Mouse (Mus musculus): ENCODE measurements around the gene Pigp. TPM values are rescaled to one million over a fixed set of nuclear protein-coding genes. Genes with fewer than 3 reads are reported as not detected.

The Pigp gene
- total and polyA plus RNA-seq, 3 experiments, result 63.8 to 163 (median 103) TPM

DNA sequence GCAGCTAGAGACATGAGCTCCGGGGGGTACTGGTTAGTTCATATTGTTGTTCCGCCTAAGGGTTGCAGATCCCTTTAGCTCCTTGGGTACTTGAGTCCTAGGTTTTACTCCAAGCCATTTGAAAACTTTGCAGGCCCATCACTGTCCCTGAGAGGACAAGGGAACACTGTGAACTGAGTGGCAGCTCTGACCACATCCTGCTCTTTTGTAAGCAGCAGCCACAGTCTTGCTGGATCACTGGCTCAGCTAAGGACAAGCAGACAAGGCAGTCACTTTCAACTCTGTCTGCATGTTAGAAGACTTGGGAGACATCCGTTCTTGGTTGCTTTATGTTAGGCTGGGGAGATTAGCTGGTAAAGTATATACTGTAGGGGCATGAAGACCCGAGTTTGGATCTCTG, 7.8 kb downstream of the Pigp start:
- Histone ChIP-seq H3K27me3 (replicated peaks) (no peaks in the 10 kb centered on the region), H3K9ac (ENCODE audit: insufficient read depth, low read depth) (no peak overlapping the region), H3K4me1 (ENCODE audit: control insufficient read depth in 1 of 2, insufficient read depth in 2 of 2) (peaks cover 9 to 37% of the 10 kb centered on the region in 2 experiments), H3K27ac (ENCODE audit: insufficient read depth, low read depth) (no peak overlapping the region), H3K36me3 (replicated peaks in 1 of 2; ENCODE audit: control insufficient read depth in 1 of 2, insufficient read depth in 1 of 2, low read length in 1 of 2) (peaks cover 6 to 31% of the 10 kb centered on the region in 2 experiments), H3K4me2 (ENCODE audit: insufficient read depth, low read depth, poor library complexity, severe bottlenecking) (no peak overlapping the region), H3K9me3 (replicated peaks; ENCODE audit: low read length) (no peaks in the 10 kb centered on the region), H3K79me2 (replicated peaks; ENCODE audit: control insufficient read depth, extremely low read depth, insufficient read depth, poor library complexity, severe bottlenecking) (no peaks in the 10 kb centered on the region), H3K4me3 (replicated peaks in 1 of 3; ENCODE audit: low read depth in 2 of 3, low read length in 2 of 3, poor library complexity in 1 of 3) (no peak overlapping the region)
- DNase-seq (ENCODE audit: extremely low read depth), result no peak
- dilution Hi-C loops (cut with MboI; ENCODE audit: extremely low pct_ligation_motif_present, extremely low pct_unique_long_range_greater_than_20kb, low sequenced_read_pairs) (no loop called here), in situ Hi-C loops (cut with MboI; ENCODE audit: low pct_ligation_motif_present, low pct_unique_long_range_greater_than_20kb, low sequenced_read_pairs) (no loop called here)
- TF ChIP-seq MAZ (IDR thresholded peaks at IDR 0.05; ENCODE audit: low read depth, low read length) (no peak), EP300 (IDR thresholded peaks at IDR 0.05; ENCODE audit: low read length) (no peak), USF1 (IDR thresholded peaks at IDR 0.05; ENCODE audit: low read depth, low read length) (no peak), HCFC1 (IDR thresholded peaks at IDR 0.05; ENCODE audit: low read depth, low read length) (no peak), MXI1 (IDR thresholded peaks at IDR 0.05; ENCODE audit: low read depth, low read length) (no peak), IRF4 (IDR thresholded peaks at IDR 0.05; ENCODE audit: low read depth, low read length) (no peak)

DNA sequence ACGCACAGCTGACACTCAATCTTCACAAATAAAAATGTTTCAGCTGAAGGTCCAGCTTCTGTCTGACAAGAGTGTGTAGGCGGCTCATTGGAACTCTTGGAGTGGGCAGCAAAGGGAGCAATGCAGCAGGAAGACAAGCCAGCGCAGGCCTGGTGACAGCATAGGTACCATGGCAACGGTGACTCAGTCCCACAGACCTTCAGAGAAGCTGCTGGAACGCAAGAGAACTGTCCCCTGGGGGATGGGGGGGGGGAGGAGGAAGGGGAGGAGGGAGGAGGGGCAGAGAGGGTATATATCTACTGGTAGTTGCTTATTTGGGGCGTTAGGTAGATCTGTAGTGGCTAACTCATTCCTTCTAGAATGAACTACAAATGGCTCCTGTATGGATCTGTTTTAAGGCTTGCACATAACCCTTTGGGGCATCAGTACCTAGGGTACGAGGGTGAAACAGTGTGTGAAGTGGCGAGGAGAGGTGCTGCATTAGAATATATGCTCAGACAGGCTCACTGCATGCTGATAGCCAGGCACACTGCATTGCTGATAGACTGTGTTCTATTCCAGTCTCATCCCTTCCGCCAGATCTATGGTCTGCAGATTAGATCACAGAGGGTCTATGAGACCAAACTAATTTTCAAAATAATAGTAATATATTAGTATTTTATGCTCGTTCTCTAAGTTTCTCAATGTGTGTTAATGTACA, 9.3 kb downstream of the Pigp start:
- in situ Hi-C loops (cut with MboI; ENCODE audit: low pct_ligation_motif_present, low pct_unique_long_range_greater_than_20kb, low sequenced_read_pairs), result no loop called here
- Histone ChIP-seq H3K4me3 (replicated peaks in 1 of 3; ENCODE audit: low read depth in 2 of 3, low read length in 2 of 3, poor library complexity in 1 of 3) (no peak overlapping the region), H3K36me3 (replicated peaks in 1 of 2; ENCODE audit: control insufficient read depth in 1 of 2, insufficient read depth in 1 of 2, low read length in 1 of 2) (peaks cover 6 to 26% of the 10 kb centered on the region in 2 experiments), H3K79me2 (replicated peaks; ENCODE audit: control insufficient read depth, extremely low read depth, insufficient read depth, poor library complexity, severe bottlenecking) (no peaks in the 10 kb centered on the region), H3K4me1 (ENCODE audit: control insufficient read depth in 1 of 2, insufficient read depth in 2 of 2) (peaks cover 12 to 33% of the 10 kb centered on the region in 2 experiments), H3K27ac (ENCODE audit: insufficient read depth, low read depth) (no peak overlapping the region), H3K4me2 (ENCODE audit: insufficient read depth, low read depth, poor library complexity, severe bottlenecking) (0 out of 2 replicates have a peak overlapping the region, but pooled peaks have one; percentile 14), H3K27me3 (replicated peaks) (no peaks in the 10 kb centered on the region), H3K9ac (ENCODE audit: insufficient read depth, low read depth) (no peak overlapping the region), H3K9me3 (replicated peaks; ENCODE audit: low read length) (no peaks in the 10 kb centered on the region)
- dilution Hi-C loops (cut with MboI; ENCODE audit: extremely low pct_ligation_motif_present, extremely low pct_unique_long_range_greater_than_20kb, low sequenced_read_pairs), result no loop called here
- DNase-seq (ENCODE audit: extremely low read depth), result peak; percentile 86
- TF ChIP-seq ZKSCAN1 (IDR thresholded peaks at IDR 0.05; ENCODE audit: borderline replicate concordance, low read depth, low read length) (no peak), POLR2A (IDR thresholded peaks at IDR 0.05; ENCODE audit: low read depth, low read length) (no peak), GABPA (IDR thresholded peaks at IDR 0.05; ENCODE audit: insufficient replicate concordance, low read depth, low read length) (no peak), RCOR1 (conservative IDR thresholded peaks at IDR 0.05; ENCODE audit: low read depth, low read length) (no peak), KAT2A (IDR thresholded peaks at IDR 0.05; ENCODE audit: insufficient replicate concordance, low read length) (no peak), HCFC1 (IDR thresholded peaks at IDR 0.05; ENCODE audit: low read depth, low read length) (no peak), ETS1 (conservative IDR thresholded peaks at IDR 0.05; ENCODE audit: low read depth, low read length) (no peak; the same call in 1 of the 2 replicates), MXI1 (IDR thresholded peaks at IDR 0.05; ENCODE audit: low read depth, low read length) (peak; percentile 50; the same call in 1 of the 2 replicates), EP300 (IDR thresholded peaks at IDR 0.05; ENCODE audit: low read length) (no peak), NELFE (IDR thresholded peaks at IDR 0.05; ENCODE audit: low read depth, low read length) (no peak), E2F4 (IDR thresholded peaks at IDR 0.05; ENCODE audit: insufficient replicate concordance, low read depth, low read length) (no peak), USF1 (IDR thresholded peaks at IDR 0.05; ENCODE audit: low read depth, low read length) (no peak), CHD2 (IDR thresholded peaks at IDR 0.05; ENCODE audit: low read length) (peak; percentile 18; the same call in 1 of the 2 replicates), ELF1 (IDR thresholded peaks at IDR 0.05; ENCODE audit: low read depth, low read length) (no peak; the same call in 1 of the 2 replicates), NRF1 (IDR thresholded peaks at IDR 0.05; ENCODE audit: low read depth, low read length) (peak; percentile 44; the same call in 1 of the 2 replicates), CTCF (conservative IDR thresholded peaks at IDR 0.05 in 1 of 2, IDR thresholded peaks at IDR 0.05 in 1 of 2; ENCODE audit: low read depth in 2 of 2, low read length in 2 of 2) (no peak), MEF2A (IDR thresholded peaks at IDR 0.05; ENCODE audit: borderline replicate concordance, low read depth, low read length) (no peak), TCF12 (IDR thresholded peaks at IDR 0.05; ENCODE audit: low read depth, low read length) (no peak), MYC (IDR thresholded peaks at IDR 0.05; ENCODE audit: low read depth, low read length) (no peak), JUND (conservative IDR thresholded peaks at IDR 0.05; ENCODE audit: low read depth, low read length) (no peak), UBTF (IDR thresholded peaks at IDR 0.05; ENCODE audit: low read depth, low read length) (no peak), CHD1 (IDR thresholded peaks at IDR 0.05; ENCODE audit: low read depth, low read length) (no peak), TBP (conservative IDR thresholded peaks at IDR 0.05; ENCODE audit: low read depth, low read length) (no peak), ZC3H11A (IDR thresholded peaks at IDR 0.05; ENCODE audit: low read depth, low read length) (no peak), MAZ (IDR thresholded peaks at IDR 0.05; ENCODE audit: low read depth, low read length) (peak; percentile 92), MAX (IDR thresholded peaks at IDR 0.05; ENCODE audit: low read length) (no peak), PAX5 (IDR thresholded peaks at IDR 0.05; ENCODE audit: low read length) (no peak), USF2 (conservative IDR thresholded peaks at IDR 0.05; ENCODE audit: low read depth, low read length) (no peak), JUN (IDR thresholded peaks at IDR 0.05; ENCODE audit: insufficient read depth, low read depth, low read length) (no peak), IRF4 (IDR thresholded peaks at IDR 0.05; ENCODE audit: low read depth, low read length) (no peak), RAD21 (IDR thresholded peaks at IDR 0.05; ENCODE audit: low read depth, low read length) (no peak)

All from CH12.LX (cell line).